Mouse (Mus musculus) heart, postnatal 0 days (tissue): ENCODE data around the gene Tmtc1.

Experiments
- CTCF ChIP-seq: IDR thresholded peaks from 2 replicates; pipeline ENCODE4 v1.5.1; 2016; ENCODE audit warnings: antibody characterized with exemption, control low read depth, low read depth
- EP300 ChIP-seq: IDR thresholded peaks from 2 replicates; pipeline ENCODE4 v1.6.1; 2016; ENCODE audit warnings: antibody characterized with exemption, low read depth

GRCm38 (mm10) chr6:148381163-148381782, 62.9 kb downstream of the Tmtc1 start:
- TF ChIP-seq CTCF (no peak), EP300 (no peak)
